Mouse (Mus musculus) forebrain, embryonic 14.5 days (tissue): Measurements from ENCODE around the gene Gm3138. TPM values are rescaled to one million over a fixed set of nuclear protein-coding genes. Genes with fewer than 3 reads are reported as not detected.
"Not testable (repeated sequence)": the region's sequence is repeated elsewhere in the genome, so short reads cannot be mapped to it uniquely, and the experiment has no call there.

Experiments used
- ATAC-seq: fragments of 200-750 bp; cut with Nextera tagmentation; 2 replicates; pipeline ENCODE4 v1.8.0; 2017; ENCODE audit warnings: mild to moderate bottlenecking, moderate library complexity
- DNase-seq: peaks from one replicate; pipeline ENCODE4 v3.0.0-alpha.2; 2015; ENCODE audit warnings: low spot score
- H3K27ac ChIP-seq: fragments of 300-500 bp; sonication (generic); 2 replicates; pipeline ENCODE4 v1.5.1; 2014; ENCODE audit warnings: low read depth, mild to moderate bottlenecking, control low read depth, low read length, moderate library complexity
- H3K27me3 ChIP-seq: fragments of 300-500 bp; sonication (generic); replicated peaks from 2 replicates; pipeline ENCODE4 v1.6.1; 2014; ENCODE audit warnings: low read length, control low read depth, mixed read lengths; ENCODE audit not compliant: control insufficient read depth, insufficient read depth
- H3K36me3 ChIP-seq: fragments of 300-500 bp; sonication (generic); 2 replicates; pipeline ENCODE4 v1.6.1; 2014; ENCODE audit warnings: low read length, control low read depth; ENCODE audit not compliant: control insufficient read depth, insufficient read depth
- H3K4me1 ChIP-seq: fragments of 300-500 bp; sonication (generic); 2 replicates; pipeline ENCODE4 v1.6.1; 2014; ENCODE audit warnings: antibody characterized with exemption, low read length, control low read depth; ENCODE audit not compliant: control insufficient read depth, insufficient read depth
- H3K4me2 ChIP-seq: fragments of 300-500 bp; sonication (generic); 2 replicates; pipeline ENCODE4 v1.6.1; 2014; ENCODE audit warnings: mild to moderate bottlenecking, control low read depth, low read length
- H3K4me3 ChIP-seq: fragments of 300-500 bp; sonication (generic); 2 replicates; pipeline ENCODE4 v1.5.1; 2014; ENCODE audit warnings: low read depth, low read length, control low read depth
- H3K9ac ChIP-seq: fragments of 300-500 bp; sonication (generic); 2 replicates; pipeline ENCODE4 v1.6.1; 2014; ENCODE audit warnings: mild to moderate bottlenecking, low read length, control low read depth, moderate library complexity
- H3K9me3 ChIP-seq: fragments of 300-500 bp; sonication (generic); replicated peaks from 2 replicates; pipeline ENCODE4 v1.6.1; 2016; ENCODE audit warnings: low read length, control low read depth, mixed read lengths; ENCODE audit not compliant: control insufficient read depth
- WGBS: fragments of 180-500 bp; shearing (Covaris S2); extraction: QIAGEN DNeasy Blood & Tissue Kit; methylation state at CpG from one replicate; pipeline ENCODE4 v1.1.7; 2014; 5-methylcytosine and 5-hydroxymethylcytosine counted together
- polyA plus RNA-seq: library from polyadenylated mRNA; unstranded; fragments of >200 nt; fragmentation: Nextera tagmentation; extraction: Ambion mirVana; gene quantifications from 2 replicates; pipeline ENCODE4 v1.2.1, GENCODE M21; 2014

The Gm3138 gene
- polyA plus RNA-seq: not detected in 2 replicates

- no CpG with 5 or more reads among the region's 2 CpGs for WGBS
- not testable (repeated sequence) for ATAC-seq, H3K4me3 ChIP-seq, DNase-seq, H3K27me3 ChIP-seq, H3K9me3 ChIP-seq, H3K9ac ChIP-seq, H3K27ac ChIP-seq, H3K36me3 ChIP-seq, H3K4me1 ChIP-seq, H3K4me2 ChIP-seq
These were observed at the start of gene Gm3138 for GRCm38 (mm10) chr14:4249331-4249730. Gene Gm3138, plus strand, starts transcription at chr14:4249631.

DNA sequence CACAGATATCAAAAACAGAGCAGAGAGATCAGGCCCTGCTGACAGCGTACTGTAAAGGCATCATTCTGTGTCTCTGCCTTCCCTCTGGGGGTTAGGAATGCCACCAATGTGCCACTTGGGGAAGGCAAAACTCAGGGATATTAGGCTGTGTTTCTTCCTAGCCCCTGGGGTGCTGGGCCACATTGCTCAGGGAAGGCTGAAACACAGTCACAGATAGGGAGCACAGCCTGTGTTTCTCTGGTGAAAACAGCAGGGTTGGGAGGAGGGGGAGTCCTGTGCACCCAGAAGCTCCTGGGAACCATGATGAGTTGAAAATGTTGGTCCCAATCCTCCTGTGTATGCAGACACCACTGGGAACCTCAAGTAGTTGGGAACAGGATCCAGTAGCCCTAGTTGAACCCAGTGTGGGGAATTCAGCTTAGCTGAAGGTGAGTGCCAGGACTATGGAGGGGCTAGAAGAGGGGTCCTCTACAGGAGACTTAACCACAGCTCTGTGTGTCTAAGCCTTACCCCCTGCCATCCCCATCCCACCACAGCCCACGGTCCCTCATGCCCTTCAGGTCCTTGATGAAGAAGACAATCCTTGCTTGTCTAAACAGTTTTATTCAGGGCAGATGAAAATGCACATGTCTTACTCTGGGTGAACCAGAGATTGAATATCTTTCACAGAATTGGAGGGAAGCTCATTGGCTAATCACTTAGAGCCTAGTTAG, 20.0 kb downstream of the Gm3138 start:
- not testable (repeated sequence) for H3K27ac ChIP-seq, ATAC-seq, H3K4me3 ChIP-seq, H3K4me1 ChIP-seq, H3K4me2 ChIP-seq, H3K27me3 ChIP-seq, DNase-seq, H3K9ac ChIP-seq, H3K36me3 ChIP-seq, H3K9me3 ChIP-seq
- WGBS: 95% methylated on average over 2 of the region's 2 CpGs

- H3K27me3 ChIP-seq, H3K4me2 ChIP-seq, H3K27ac ChIP-seq, H3K4me1 ChIP-seq, H3K9ac ChIP-seq, H3K9me3 ChIP-seq, DNase-seq, H3K36me3 ChIP-seq, ATAC-seq, H3K4me3 ChIP-seq: not testable (repeated sequence)
- 92% methylated on average over 2 of the region's 3 CpGs for WGBS
These were observed 30.4 kb downstream of the Gm3138 start for GRCm38 (mm10) chr14:4279828-4280227.

Other genes with a start within 250 kb of the Gm3138 start
- 3.1 and 4.1 TPM in 2 replicates for gene Gm5796, start 225.7 kb upstream of the Gm3138 start, polyA plus RNA-seq
- gene Gm3115, start 165.5 kb upstream of the Gm3138 start, polyA plus RNA-seq: not detected in 2 replicates
- gene Gm8108, start 139.1 kb upstream of the Gm3138 start, polyA plus RNA-seq: 3.4 and 4.1 TPM in 2 replicates
- gene Gm3127, start 84.6 kb upstream of the Gm3138 start, polyA plus RNA-seq: not detected in 2 replicates
- 6.9 and 7.9 TPM in 2 replicates for gene Gm2974, start 67.1 kb upstream of the Gm3138 start, polyA plus RNA-seq
- gene Gm3149, start 67.7 kb downstream of the Gm3138 start, polyA plus RNA-seq: not detected in 2 replicates
- 4.5 and 5.6 TPM in 2 replicates for gene 2610042L04Rik, start 85.1 kb downstream of the Gm3138 start, polyA plus RNA-seq
- gene Gm3159, start 147.9 kb downstream of the Gm3138 start, polyA plus RNA-seq: not detected in 2 replicates
- gene Gm3164, start 165.8 kb downstream of the Gm3138 start, polyA plus RNA-seq: 3.4 and 4.1 TPM in 2 replicates
- 0.93 TPM in 1 of 2 replicates, not detected in the other for gene Gm3173, start 181.4 kb downstream of the Gm3138 start, polyA plus RNA-seq
- not detected in 2 replicates for gene Gm3182, start 232.1 kb downstream of the Gm3138 start, polyA plus RNA-seq